Mouse (Mus musculus) left cerebral cortex, adult 2 months (tissue): ENCODE measurements around the gene Dhx37. TPM values are rescaled to one million over a fixed set of nuclear protein-coding genes. Genes with fewer than 3 reads are reported as not detected.
A peak's percentile ranks its signal among the peaks of the same experiment; 100 is the strongest.
"Not testable (repeated sequence)": the region's sequence is repeated elsewhere in the genome, so short reads cannot be mapped to it uniquely, and the experiment has no call there.

Source experiments
- DNase-seq, 2 experiments: peaks; one replicate each; pipeline ENCODE4 v3.0.0; 2021 to 2022; ENCODE audit warnings: low spot score in 2 of 2, mixed read lengths in 1 of 2; ENCODE audit errors: extremely low spot score in 1 of 2
- H3K27ac ChIP-seq: fragments of 200-600 bp; 2 replicates; pipeline ENCODE4 v1.8.1; 2022
- H3K4me3 ChIP-seq: fragments of 200-600 bp; 2 replicates; pipeline ENCODE4 v1.8.1; 2022
- CTCF ChIP-seq: fragments of 200-600 bp; IDR thresholded peaks from 2 replicates; pipeline ENCODE4 v1.8.1; 2022; ENCODE audit warnings: antibody characterized with exemption, mild to moderate bottlenecking, moderate library complexity
- intact Hi-C: fragments of 180-260 bp; cut with DNase I; formaldehyde crosslinking; loops from one replicate; pipeline ENCODE4 v1.15.1; 2025
- total RNA-seq, 2 experiments: library from RNA; stranded (reverse); gene quantifications; 2 replicates each; pipeline ENCODE4 v1.2.3; 2021

Gene Dhx37
- total RNA-seq, 2 experiments from 2014 or later: 12.2 to 12.7 TPM

GRCm38 (mm10) chr5:125419124-125419523 lies 14.8 kb downstream of the Dhx37 start:
- no peak overlapping the region for H3K4me3 ChIP-seq
- no peak for TF ChIP-seq CTCF
- intact Hi-C loops: no loop called here
- DNase-seq: no peak
- H3K27ac ChIP-seq: no peak overlapping the region

GRCm38 (mm10) chr5:125418636-125419035 lies 15.3 kb downstream of the Dhx37 start:
- Histone ChIP-seq H3K27ac (no peak overlapping the region), H3K4me3 (no peak overlapping the region)
- no peak for TF ChIP-seq CTCF
- no peak for DNase-seq
- intact Hi-C loops: no loop called here

GRCm38 (mm10) chr5:125416183-125416582 lies 17.7 kb downstream of the Dhx37 start:
- intact Hi-C loops: no loop called here
- no peak overlapping the region for H3K4me3 ChIP-seq
- no peak for TF ChIP-seq CTCF
- H3K27ac ChIP-seq: no peak overlapping the region
- no peak for DNase-seq

- Histone ChIP-seq H3K4me3 (no peak overlapping the region), H3K27ac (no peak overlapping the region)
- TF ChIP-seq CTCF: no peak
- intact Hi-C loops: loop anchor here (2.0 kb wide), 1 partner anchor 49 kb away; no protein-coding TSS in a partner anchor
- no peak for DNase-seq
Observed at GRCm38 (mm10) chr5:125413763-125414162, 20.2 kb downstream of the Dhx37 start.

GRCm38 (mm10) chr5:125412536-125412935 lies 21.4 kb downstream of the Dhx37 start:
- H3K27ac ChIP-seq, H3K4me3 ChIP-seq, DNase-seq: not testable (repeated sequence)
- intact Hi-C loops: loop anchor here (1.0 to 2.0 kb wide), 2 partner anchors 30 to 50 kb away; no protein-coding TSS in a partner anchor

- DNase-seq: peak in 1 of 2 experiments; percentile 66
- H3K27ac ChIP-seq: no peak overlapping the region
- intact Hi-C loops: loop anchor here (1.0 to 2.0 kb wide), 2 partner anchors 30 to 51 kb away; no protein-coding TSS in a partner anchor
- TF ChIP-seq CTCF: peak; percentile 57
- H3K4me3 ChIP-seq: no peak overlapping the region
Observed at GRCm38 (mm10) chr5:125411972-125412530, 21.9 kb downstream of the Dhx37 start.

GRCm38 (mm10) chr5:125409348-125410090 lies 24.4 kb downstream of the Dhx37 start:
- TF ChIP-seq CTCF: no peak
- peak overlapping the region; percentile 49 for H3K4me3 ChIP-seq
- intact Hi-C loops: no loop called here
- peak; percentile 49 to 55 for DNase-seq
- H3K27ac ChIP-seq: peak overlapping the region; percentile 79

GRCm38 (mm10) chr5:125408842-125409241 lies 25.1 kb downstream of the Dhx37 start:
- peak; percentile 87 to 89 for DNase-seq
- H3K4me3 ChIP-seq: peak overlapping the region; percentile 49
- H3K27ac ChIP-seq: peak overlapping the region; percentile 79
- TF ChIP-seq CTCF: no peak
- intact Hi-C loops: no loop called here

- DNase-seq: no peak
- TF ChIP-seq CTCF: no peak
- intact Hi-C loops: no loop called here
- H3K27ac ChIP-seq: no peak overlapping the region
- no peak overlapping the region for H3K4me3 ChIP-seq
Observed at GRCm38 (mm10) chr5:125407910-125408575, 25.9 kb downstream of the Dhx37 start.

GRCm38 (mm10) chr5:125407020-125407830 lies 26.7 kb downstream of the Dhx37 start:
- Histone ChIP-seq H3K27ac (peak overlapping the region; percentile 99), H3K4me3 (peak overlapping the region; percentile 58)
- DNase-seq: no peak
- intact Hi-C loops: no loop called here
- TF ChIP-seq CTCF: no peak

GRCm38 (mm10) chr5:125406322-125407016 lies 27.5 kb downstream of the Dhx37 start:
- TF ChIP-seq CTCF: no peak
- Histone ChIP-seq H3K27ac (peak overlapping the region; percentile 99), H3K4me3 (peak overlapping the region; percentile 58)
- peak; percentile 55 to 61 for DNase-seq
- intact Hi-C loops: no loop called here
